Mouse (Mus musculus): ENCODE results near the gene Cib2. TPM values are rescaled to one million over a fixed set of nuclear protein-coding genes. Genes with fewer than 3 reads are reported as not detected.
A peak's percentile ranks its signal among the peaks of the same experiment; 100 is the strongest.

Cib2 gene
- polyA plus RNA-seq, 1 experiment = 9.7 TPM

DNA sequence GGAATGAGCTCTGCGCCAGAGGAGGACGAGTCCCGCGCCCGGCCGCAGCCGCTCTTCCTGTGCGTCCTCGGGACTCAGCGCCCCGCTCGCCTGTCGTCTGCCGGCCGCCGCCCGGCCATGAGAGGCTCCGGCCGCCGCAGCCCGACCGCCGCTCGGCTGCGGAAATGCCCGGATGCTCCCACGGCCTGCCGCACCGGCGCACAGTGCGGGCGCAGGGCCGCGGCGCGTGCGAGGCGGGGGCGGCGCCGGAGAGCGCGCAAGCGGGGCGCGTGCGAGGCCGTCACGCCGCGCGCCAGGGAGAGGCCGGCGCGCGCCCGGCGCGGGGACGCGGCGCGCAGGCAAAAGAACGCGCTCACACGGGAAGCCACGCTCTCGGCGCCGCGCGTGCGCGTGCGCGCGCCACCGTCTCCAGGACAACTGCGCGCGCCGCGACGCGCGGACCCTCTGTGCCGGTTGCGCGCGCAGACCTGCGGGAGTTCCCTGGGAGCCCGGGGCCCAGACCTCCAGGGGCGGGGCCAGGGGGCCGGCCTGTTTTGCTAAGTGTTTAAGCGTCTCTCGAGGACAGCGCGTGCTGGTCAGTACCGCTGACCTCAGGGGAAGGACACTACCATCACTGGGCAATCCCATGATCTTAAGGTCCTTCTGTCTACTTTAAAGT lies 58.4 kb downstream of the Cib2 start, which contains the start of gene Dmxl2:
Gene Dmxl2 (minus strand): TSS at position 174 of the 658 bp plus-strand sequence.
- Histone ChIP-seq H3K4me1 (ENCODE audit: control insufficient read depth, insufficient read depth, low read length) (no peaks in the 10 kb centered on the region; the same call in 1 of the 2 replicates), H3K4me3 (replicated peaks; ENCODE audit: extremely low read depth, low read depth, low read length) (peak within 1 kb of the TSS; percentile 93)
- TF ChIP-seq POLR2A (IDR thresholded peaks at IDR 0.05; ENCODE audit: borderline replicate concordance, extremely low read depth, low read depth, low read length) (peak; percentile 73; the same call in 1 of the 2 replicates), CTCF (IDR thresholded peaks at IDR 0.05; ENCODE audit: insufficient read depth, low read length) (no peak)
- DNase-seq = peak; percentile 79
- WGBS = 2% methylated on average over 99 of the region's 99 CpGs

DNA sequence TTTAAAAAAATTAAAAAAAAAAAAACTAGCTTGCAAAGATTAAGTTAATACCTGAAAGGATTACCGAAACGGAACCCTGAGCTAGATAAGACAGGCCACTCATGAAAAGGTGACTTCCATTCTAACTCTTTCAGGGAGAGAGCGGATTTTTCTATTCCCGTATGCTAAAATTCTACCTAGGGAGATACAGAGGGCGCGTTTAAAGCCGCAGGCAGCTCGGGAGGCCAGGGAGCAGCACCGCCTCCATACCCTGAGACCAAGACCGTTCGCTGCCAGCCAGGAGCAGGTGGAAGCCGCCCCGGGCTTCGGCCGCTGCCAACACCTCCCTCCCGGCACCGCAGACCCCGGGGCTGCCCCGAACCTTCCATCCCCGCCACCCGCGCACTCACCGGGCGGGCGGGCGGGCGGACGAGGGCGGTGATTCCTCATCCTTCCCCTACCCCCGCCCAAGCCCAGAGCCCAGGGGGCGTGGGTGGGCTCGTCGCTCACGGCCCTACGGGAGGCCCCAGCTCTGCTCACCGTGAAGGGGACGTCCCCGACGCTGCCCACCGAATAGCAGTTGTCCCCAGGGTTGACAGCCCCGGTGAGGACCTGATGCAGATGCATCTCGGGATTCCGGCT lies 59.1 kb downstream of the Cib2 start:
- no peak for DNase-seq
- no peaks in the 10 kb centered on the region; the same call in 1 of the 2 replicates for H3K4me1 ChIP-seq (ENCODE audit: control insufficient read depth, insufficient read depth, low read length)
- 1% methylated on average over 43 of the region's 43 CpGs for WGBS

DNA sequence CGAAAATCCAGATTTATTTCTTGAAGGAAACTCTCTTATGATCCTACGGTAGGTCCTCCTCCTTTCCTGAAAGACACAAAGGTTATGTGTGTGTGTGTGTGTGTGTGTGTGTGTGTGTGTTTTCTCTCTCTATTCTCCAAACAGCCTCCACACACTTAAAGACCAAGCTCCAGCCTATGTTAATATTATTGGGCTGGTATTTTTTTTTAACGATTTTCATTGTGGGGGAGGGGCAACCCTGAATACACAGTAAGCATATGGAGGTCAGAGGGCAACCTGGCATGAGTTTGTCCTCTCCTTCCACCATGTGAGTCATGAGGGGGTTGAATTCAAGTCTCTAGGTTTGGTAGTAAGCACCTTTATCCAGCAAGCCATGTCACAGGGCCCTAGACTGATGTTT lies 60.2 kb downstream of the Cib2 start:
- TF ChIP-seq CTCF (IDR thresholded peaks at IDR 0.05; ENCODE audit: insufficient read depth, low read length) = no peak
- TF ChIP-seq POLR2A (IDR thresholded peaks at IDR 0.05; ENCODE audit: borderline replicate concordance, extremely low read depth, low read depth, low read length) = no peak

More for the DNA sequence above, 59.1 kb downstream of the Cib2 start:
- TF ChIP-seq CTCF (IDR thresholded peaks at IDR 0.05; ENCODE audit: insufficient read depth, low read length) = no peak
- no peak for TF ChIP-seq POLR2A (IDR thresholded peaks at IDR 0.05; ENCODE audit: borderline replicate concordance, extremely low read depth, low read depth, low read length)
- H3K4me3 ChIP-seq (replicated peaks; ENCODE audit: extremely low read depth, low read depth, low read length) = peak overlapping the region; percentile 93

DNA sequence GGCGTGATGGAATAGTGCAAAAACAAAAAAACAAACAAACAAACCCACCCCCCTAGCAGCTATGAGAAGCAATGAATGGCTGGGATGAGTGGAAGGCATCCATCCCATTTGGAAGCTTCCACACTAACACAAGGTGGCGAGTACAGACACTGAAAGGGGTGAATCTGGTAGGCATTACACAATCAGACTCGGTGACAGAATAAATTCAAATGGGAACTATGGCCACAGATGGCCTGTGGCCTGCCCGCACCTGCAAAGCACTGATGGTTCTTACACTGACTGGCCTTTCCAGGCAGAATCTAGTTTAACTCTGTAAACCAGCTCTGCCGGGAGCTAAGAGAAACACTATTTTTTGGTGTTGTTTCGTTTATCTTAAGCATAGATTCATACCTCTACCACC lies 60.7 kb downstream of the Cib2 start:
- Histone ChIP-seq H3K4me3 (replicated peaks; ENCODE audit: extremely low read depth, low read depth, low read length) (no peak overlapping the region), H3K4me1 (ENCODE audit: control insufficient read depth, insufficient read depth, low read length) (no peaks in the 10 kb centered on the region; the same call in 1 of the 2 replicates)
- WGBS = 83% methylated on average over 6 of the region's 6 CpGs
- no peak for TF ChIP-seq POLR2A (IDR thresholded peaks at IDR 0.05; ENCODE audit: borderline replicate concordance, extremely low read depth, low read depth, low read length)
- TF ChIP-seq CTCF (IDR thresholded peaks at IDR 0.05; ENCODE audit: insufficient read depth, low read length) = no peak
- DNase-seq = no peak

More for the DNA sequence above, 60.2 kb downstream of the Cib2 start:
- WGBS = 89% methylated on average over 3 of the region's 3 CpGs
- no peak overlapping the region for H3K4me3 ChIP-seq (replicated peaks; ENCODE audit: extremely low read depth, low read depth, low read length)
- no peaks in the 10 kb centered on the region; the same call in 1 of the 2 replicates for H3K4me1 ChIP-seq (ENCODE audit: control insufficient read depth, insufficient read depth, low read length)
- no peak for DNase-seq

Other genes with a start within 250 kb of the Cib2 start
- gene Dmxl2, start 58.6 kb downstream of the Cib2 start, polyA plus RNA-seq (2012; rRNA removed) = 3.8 and 6.6 TPM in 2 replicates
- gene Sh2d7, start 21.2 kb downstream of the Cib2 start, polyA plus RNA-seq (2012; rRNA removed) = 0.14 and 0.15 TPM in 2 replicates
- 20.1 and 37.0 TPM in 2 replicates for gene Idh3a, start 26.1 kb upstream of the Cib2 start, polyA plus RNA-seq (2012; rRNA removed)
- gene Acsbg1, start 101.7 kb upstream of the Cib2 start, polyA plus RNA-seq (2012; rRNA removed) = 0.91 and 31.6 TPM in 2 replicates
- gene Dnaja4, start 138.7 kb upstream of the Cib2 start, polyA plus RNA-seq (2012; rRNA removed) = 14.9 and 18.2 TPM in 2 replicates
- 21.8 and 32.1 TPM in 2 replicates for gene Wdr61, start 174.3 kb upstream of the Cib2 start, polyA plus RNA-seq (2012; rRNA removed)
- 3.8 and 6.5 TPM in 2 replicates for gene Crabp1, start 204.5 kb upstream of the Cib2 start, polyA plus RNA-seq (2012; rRNA removed)